Mouse (Mus musculus) midbrain, embryonic 11.5 days (tissue): ENCODE data around the gene C1qtnf3. TPM values are rescaled to one million over a fixed set of nuclear protein-coding genes. Genes with fewer than 3 reads are reported as not detected.

Experiments
- ATAC-seq: fragments of 200-750 bp; cut with Nextera tagmentation; 2 replicates; pipeline ENCODE4 v1.8.0; 2017; ENCODE audit warnings: moderate TSS enrichment, moderate library complexity; ENCODE audit not compliant: low FRiP score
- DNase-seq: peaks from one replicate; pipeline ENCODE4 v3.0.0; 2015; ENCODE audit warnings: low spot score; ENCODE audit errors: missing footprints
- H3K27ac ChIP-seq: fragments of 300-500 bp; sonication (generic); 2 replicates; pipeline ENCODE4 v1.5.1; 2014; ENCODE audit warnings: low read depth, low read length
- H3K27me3 ChIP-seq: fragments of 300-500 bp; sonication (generic); 2 replicates; pipeline ENCODE4 v1.6.1; 2014; ENCODE audit warnings: mild to moderate bottlenecking, low read length, moderate library complexity, mixed read lengths; ENCODE audit not compliant: control insufficient read depth, insufficient read depth
- H3K36me3 ChIP-seq: fragments of 300-500 bp; sonication (generic); 2 replicates; pipeline ENCODE4 v1.6.1; 2014; ENCODE audit warnings: mild to moderate bottlenecking, low read length, moderate library complexity, mixed read lengths; ENCODE audit not compliant: control insufficient read depth, insufficient read depth
- H3K4me1 ChIP-seq: fragments of 300-500 bp; sonication (generic); 2 replicates; pipeline ENCODE4 v1.6.1; 2014; ENCODE audit warnings: low read length; ENCODE audit not compliant: control insufficient read depth, insufficient read depth
- H3K4me2 ChIP-seq: fragments of 300-500 bp; sonication (generic); 2 replicates; pipeline ENCODE4 v1.6.1; 2014; ENCODE audit warnings: mild to moderate bottlenecking, moderate library complexity
- H3K4me3 ChIP-seq: fragments of 300-500 bp; sonication (generic); 2 replicates; pipeline ENCODE4 v1.5.1; 2014; ENCODE audit warnings: low read depth, low read length
- H3K9ac ChIP-seq: fragments of 300-500 bp; sonication (generic); 2 replicates; pipeline ENCODE4 v1.6.1; 2014; ENCODE audit warnings: low read length
- H3K9me3 ChIP-seq: fragments of 300-500 bp; sonication (generic); 2 replicates; pipeline ENCODE4 v1.6.1; 2016; ENCODE audit warnings: low read length; ENCODE audit not compliant: control insufficient read depth
- WGBS: fragments of 180-500 bp; shearing (Covaris S2); extraction: QIAGEN DNeasy Blood & Tissue Kit; methylation state at CpG from one replicate; pipeline ENCODE4 v1.1.7; 2014; 5-methylcytosine and 5-hydroxymethylcytosine counted together
- polyA plus RNA-seq: library from polyadenylated mRNA; unstranded; fragments of >200 nt; fragmentation: Nextera tagmentation; extraction: Ambion mirVana; gene quantifications from 2 replicates; pipeline ENCODE4 v1.2.1, GENCODE M21; 2014

The C1qtnf3 gene
- 0.97 and 1.2 TPM in 2 replicates for polyA plus RNA-seq

DNA sequence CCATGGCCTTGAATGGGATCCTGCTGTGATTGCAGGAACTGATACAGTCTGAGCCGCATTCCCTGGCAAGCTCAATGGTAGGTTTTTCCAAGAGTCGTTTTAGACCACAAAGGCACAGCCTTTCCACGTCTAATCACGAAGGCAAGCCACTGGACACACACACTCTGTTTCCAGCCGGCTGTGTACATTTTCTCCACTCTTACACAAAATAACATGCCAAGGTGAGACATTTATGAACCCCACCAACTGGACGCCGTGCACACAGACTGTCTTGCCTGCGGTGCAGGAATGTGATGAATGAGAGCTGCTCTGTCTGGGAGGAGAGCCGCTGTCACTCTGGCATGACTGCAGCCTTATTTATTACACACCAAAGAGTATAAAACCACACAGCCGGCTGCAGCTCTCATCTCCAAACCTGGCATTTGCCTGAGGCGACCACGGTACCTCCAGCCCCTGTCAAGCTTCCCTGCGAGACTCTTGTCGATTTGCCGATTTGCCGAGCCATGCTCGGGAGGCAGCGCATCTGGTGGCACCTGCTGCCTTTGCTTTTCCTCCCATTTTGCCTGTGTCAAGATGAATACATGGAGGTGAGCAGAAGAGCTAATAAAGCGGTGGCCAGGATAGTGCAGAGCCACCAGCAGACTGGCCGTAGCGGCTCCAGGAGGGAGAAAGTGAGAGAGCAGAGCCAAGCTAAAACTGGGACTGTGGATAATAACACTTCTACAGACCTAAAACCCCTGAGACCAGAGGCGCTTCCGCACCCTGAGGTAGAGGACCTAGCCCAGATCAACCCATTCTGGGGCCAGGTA is at the start of gene C1qtnf3:
TSS of gene C1qtnf3 (plus strand) at position 382 of the 809 bp plus-strand sequence.
- Histone ChIP-seq H3K9me3 (no peaks in the 10 kb centered on the region), H3K27ac (no peak within 1 kb of the TSS), H3K4me2 (no peak within 1 kb of the TSS), H3K9ac (no peak within 1 kb of the TSS), H3K4me3 (no peak within 1 kb of the TSS), H3K4me1 (no peaks in the 10 kb centered on the region), H3K36me3 (no peaks in the 10 kb centered on the region), H3K27me3 (no peaks in the 10 kb centered on the region)
- DNase-seq = no peak
- WGBS = 78% methylated on average over 23 of the region's 23 CpGs
- ATAC-seq = no peak

DNA sequence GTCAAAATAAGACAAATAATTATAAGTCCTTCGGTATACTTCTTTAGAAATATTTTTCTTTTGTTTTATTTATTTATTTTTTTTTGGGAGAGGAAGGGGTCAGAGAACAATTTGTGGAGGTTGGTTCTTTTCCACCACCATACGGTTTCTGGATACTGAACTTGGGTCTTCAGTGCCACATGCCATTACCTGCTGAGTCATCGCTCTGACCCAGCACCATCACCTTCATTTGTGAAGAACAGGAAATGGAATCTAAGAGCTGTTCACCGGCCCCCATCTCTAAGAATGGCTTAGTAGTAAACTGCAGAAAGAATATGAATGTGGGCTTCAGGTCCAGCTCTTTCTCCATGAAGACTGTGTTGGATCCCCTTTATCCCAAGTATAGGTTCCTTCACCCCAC is 49.8 kb upstream of the C1qtnf3 start:
- WGBS = 86% methylated on average over 4 of the region's 4 CpGs
- no peak overlapping the region for H3K9ac ChIP-seq
- no peak overlapping the region for H3K4me2 ChIP-seq
- no peaks in the 10 kb centered on the region for H3K27me3 ChIP-seq
- DNase-seq (no peak), ATAC-seq (no peak)
- no peaks in the 10 kb centered on the region for H3K36me3 ChIP-seq
- H3K27ac ChIP-seq = no peak overlapping the region
- no peak overlapping the region for H3K4me3 ChIP-seq
- H3K4me1 ChIP-seq = no peaks in the 10 kb centered on the region
- H3K9me3 ChIP-seq = no peaks in the 10 kb centered on the region

DNA sequence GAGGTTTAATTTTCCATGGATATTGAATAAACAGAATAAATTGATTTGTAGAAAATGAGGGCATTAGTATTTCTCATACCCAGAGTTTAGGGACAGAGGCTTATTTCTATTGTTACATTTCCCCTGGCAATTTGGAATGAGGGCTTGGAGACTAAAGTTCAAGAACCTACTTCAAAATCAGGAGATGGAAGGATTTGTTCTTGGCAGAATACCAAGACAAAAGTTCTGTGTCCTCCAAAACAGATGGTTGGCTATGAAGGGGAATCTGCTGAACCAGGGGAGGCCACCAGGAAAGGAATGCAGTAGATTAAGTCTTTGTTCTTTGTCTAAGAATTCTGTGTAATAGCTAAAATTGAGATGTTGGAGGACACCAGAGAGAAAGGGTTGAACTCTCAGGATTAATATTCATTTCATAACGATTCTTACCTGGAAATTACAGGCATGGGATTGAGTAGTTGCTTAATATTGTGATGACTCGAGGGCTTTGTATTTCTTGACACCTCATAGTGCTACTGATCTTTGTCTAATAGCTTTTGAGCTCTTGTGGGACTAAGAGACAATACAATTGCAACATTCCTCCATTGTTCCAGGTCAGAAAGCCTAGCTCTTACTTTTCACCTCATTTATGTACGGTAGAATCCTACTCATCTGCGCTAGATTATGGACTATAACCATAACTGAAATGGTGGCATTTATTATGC is 35.4 kb upstream of the C1qtnf3 start:
- Histone ChIP-seq H3K27ac (no peak overlapping the region), H3K4me1 (no peaks in the 10 kb centered on the region), H3K27me3 (no peaks in the 10 kb centered on the region), H3K4me3 (no peak overlapping the region), H3K9me3 (no peaks in the 10 kb centered on the region), H3K9ac (no peak overlapping the region), H3K36me3 (no peaks in the 10 kb centered on the region), H3K4me2 (no peak overlapping the region)
- no peak for ATAC-seq
- 84% methylated on average over 4 of the region's 4 CpGs for WGBS
- DNase-seq = no peak

DNA sequence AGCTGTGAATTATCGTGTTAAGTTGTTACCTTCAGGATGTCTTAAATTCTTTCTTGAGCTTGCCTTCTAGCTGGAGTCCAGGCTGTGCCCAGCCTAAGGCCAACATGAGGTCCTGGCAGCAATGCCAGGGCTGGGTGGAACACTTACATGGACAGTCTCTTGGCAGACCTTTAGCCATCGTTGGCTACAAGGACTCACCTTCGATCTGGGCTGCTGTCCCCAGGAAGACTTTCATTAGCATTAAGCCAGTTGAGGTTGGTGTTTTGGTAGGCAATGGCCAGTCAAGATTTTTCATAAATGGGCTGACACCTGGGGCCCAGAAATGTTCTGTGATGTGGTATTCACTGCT is 34.8 kb upstream of the C1qtnf3 start:
- no peak for DNase-seq
- H3K9me3 ChIP-seq = no peaks in the 10 kb centered on the region
- no peak overlapping the region for H3K9ac ChIP-seq
- 91% methylated on average over 3 of the region's 3 CpGs for WGBS
- no peaks in the 10 kb centered on the region for H3K36me3 ChIP-seq
- no peak overlapping the region for H3K4me3 ChIP-seq
- no peak overlapping the region for H3K4me2 ChIP-seq
- H3K27ac ChIP-seq = no peak overlapping the region
- H3K4me1 ChIP-seq = no peaks in the 10 kb centered on the region
- ATAC-seq = no peak
- no peaks in the 10 kb centered on the region for H3K27me3 ChIP-seq

DNA sequence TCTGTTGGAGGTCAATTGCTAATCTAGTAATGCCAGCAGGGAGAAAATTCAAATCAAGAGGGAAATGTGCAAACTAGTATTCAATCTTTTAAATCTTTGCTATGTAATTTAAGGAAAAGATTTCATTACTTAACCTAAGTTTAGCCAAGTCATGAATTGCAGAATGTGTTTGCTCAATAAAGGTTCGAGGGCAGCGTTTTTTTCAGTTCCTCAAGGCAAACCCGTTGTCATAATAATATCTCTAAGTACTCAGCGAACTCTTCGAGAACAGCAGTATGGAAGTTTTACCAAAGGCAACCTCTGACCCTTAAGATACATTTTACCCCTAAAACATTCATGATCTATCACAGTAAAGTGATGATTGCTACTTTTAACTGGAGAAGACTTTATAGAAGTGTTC is 31.9 kb upstream of the C1qtnf3 start:
- Histone ChIP-seq H3K9ac (no peak overlapping the region), H3K4me3 (no peak overlapping the region), H3K36me3 (no peaks in the 10 kb centered on the region), H3K4me1 (no peaks in the 10 kb centered on the region), H3K4me2 (no peak overlapping the region), H3K9me3 (no peaks in the 10 kb centered on the region), H3K27ac (no peak overlapping the region), H3K27me3 (no peaks in the 10 kb centered on the region)
- DNase-seq = no peak
- no peak for ATAC-seq
- 83% methylated on average over 5 of the region's 5 CpGs for WGBS

DNA sequence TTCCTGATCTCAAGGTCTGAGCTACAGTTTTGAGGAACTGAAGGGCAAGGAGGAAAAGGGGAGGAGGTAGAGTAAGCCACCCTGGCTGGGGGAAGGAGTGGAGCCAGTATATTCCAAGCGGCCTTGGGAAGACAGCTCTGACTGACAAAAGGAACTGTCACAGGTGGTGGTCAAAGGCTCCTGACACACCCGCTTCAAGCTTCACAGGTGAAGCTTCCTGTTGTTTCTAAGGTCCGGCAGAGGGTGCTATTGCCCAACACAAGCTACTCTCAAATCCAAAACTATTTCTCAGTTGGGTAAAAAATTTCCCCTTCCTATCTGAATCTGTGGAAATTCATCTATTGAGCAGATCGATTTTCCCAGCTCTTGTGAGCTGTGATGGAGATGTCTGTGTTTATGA is 31.1 kb upstream of the C1qtnf3 start:
- Histone ChIP-seq H3K9ac (no peak overlapping the region), H3K4me2 (no peak overlapping the region), H3K9me3 (no peaks in the 10 kb centered on the region), H3K36me3 (no peaks in the 10 kb centered on the region), H3K4me3 (no peak overlapping the region), H3K4me1 (no peaks in the 10 kb centered on the region), H3K27ac (no peak overlapping the region), H3K27me3 (no peaks in the 10 kb centered on the region)
- no peak for ATAC-seq
- peak; percentile 84 for DNase-seq
- 38% methylated on average over 4 of the region's 4 CpGs for WGBS

DNA sequence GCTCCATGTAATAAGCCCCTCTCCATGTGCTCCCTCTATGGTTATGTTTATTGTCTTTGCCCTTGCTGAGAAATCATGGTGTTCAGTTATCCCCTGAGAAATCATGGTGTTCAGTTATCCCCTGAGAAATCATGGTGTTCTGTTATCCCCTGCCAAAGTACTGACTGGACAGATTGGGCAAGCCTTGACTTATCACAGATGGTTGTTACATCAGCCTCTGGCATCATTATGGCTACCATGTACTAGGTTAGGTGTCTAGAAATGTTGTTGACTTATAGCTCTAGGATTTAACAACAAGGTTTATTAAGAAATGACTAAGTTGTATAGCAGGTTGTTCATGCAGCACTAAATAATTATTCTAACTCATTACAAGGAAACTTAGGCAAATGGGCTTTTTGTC is 30.1 kb upstream of the C1qtnf3 start:
- Histone ChIP-seq H3K27ac (no peak overlapping the region), H3K9me3 (no peaks in the 10 kb centered on the region), H3K36me3 (no peaks in the 10 kb centered on the region), H3K27me3 (no peaks in the 10 kb centered on the region), H3K4me1 (no peaks in the 10 kb centered on the region), H3K4me3 (no peak overlapping the region), H3K9ac (no peak overlapping the region), H3K4me2 (no peak overlapping the region)
- ATAC-seq (no peak), DNase-seq (no peak)

DNA sequence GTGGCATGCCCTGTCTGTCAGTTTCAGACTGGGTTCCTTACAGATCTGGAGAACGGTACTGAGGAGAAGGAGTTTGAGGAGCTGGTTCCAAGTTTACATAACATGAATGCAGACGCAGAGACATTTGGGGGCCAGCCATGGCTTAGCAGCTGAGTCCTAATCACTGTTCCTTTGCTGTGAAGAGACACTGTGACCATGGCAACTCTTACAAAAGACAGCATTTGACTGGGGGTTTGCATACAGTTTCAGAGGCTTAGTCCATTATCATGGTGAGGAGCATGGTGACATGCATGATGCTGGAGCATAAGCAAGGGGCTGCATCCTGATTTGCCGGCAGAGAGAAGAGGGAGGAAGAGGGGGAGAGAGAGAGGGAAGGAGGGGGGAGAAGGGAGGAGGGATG is 29.6 kb upstream of the C1qtnf3 start:
- DNase-seq (no peak), ATAC-seq (peak; percentile 74)
- Histone ChIP-seq H3K4me2 (no peak overlapping the region), H3K27me3 (no peaks in the 10 kb centered on the region), H3K4me3 (no peak overlapping the region), H3K36me3 (no peaks in the 10 kb centered on the region), H3K4me1 (no peaks in the 10 kb centered on the region), H3K27ac (no peak overlapping the region), H3K9me3 (no peaks in the 10 kb centered on the region), H3K9ac (no peak overlapping the region)
- WGBS = 35% methylated on average over 3 of the region's 3 CpGs

DNA sequence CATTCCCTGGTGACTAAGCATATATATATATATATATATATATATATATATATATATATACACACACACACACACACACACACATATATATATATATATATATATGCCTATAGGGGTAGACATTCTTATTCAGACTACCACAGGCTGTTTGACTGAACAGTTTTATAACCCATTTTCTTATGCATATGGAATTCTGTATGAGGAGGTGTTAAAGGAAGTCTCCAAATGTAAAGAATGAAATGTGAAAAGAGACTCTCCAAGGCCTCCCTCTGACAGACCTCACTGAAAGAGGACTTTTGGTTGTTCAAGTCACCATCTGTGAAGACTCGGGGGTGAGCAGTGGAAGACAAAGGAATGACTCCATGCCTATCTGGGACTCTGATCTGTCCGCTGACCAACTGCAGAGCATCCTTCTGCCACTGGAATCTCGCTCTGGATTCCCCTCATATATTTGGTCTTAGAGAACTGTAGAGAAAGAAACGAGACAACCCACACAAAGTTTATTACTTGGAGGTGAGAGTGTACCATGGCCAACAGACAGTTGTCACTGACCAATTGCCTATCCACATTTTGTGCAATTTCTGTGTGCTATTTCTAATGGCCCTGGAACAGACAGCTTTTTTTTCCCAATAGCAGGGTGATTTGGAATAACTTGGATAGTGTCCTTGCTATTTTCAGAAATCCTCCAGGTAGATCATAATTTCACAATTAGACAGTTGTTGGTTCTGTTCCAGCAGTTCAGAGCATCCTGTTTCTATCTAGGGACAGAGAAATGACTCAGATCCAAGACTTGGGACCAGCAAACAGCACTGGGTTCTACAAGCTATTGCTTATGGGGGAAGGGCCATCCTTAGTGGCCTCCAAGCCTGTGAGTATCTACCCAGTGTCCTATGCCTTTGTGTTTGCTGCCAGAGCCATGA is 28.8 kb upstream of the C1qtnf3 start:
- Histone ChIP-seq H3K4me3 (no peak overlapping the region), H3K27me3 (no peaks in the 10 kb centered on the region), H3K4me1 (no peaks in the 10 kb centered on the region), H3K36me3 (no peaks in the 10 kb centered on the region), H3K4me2 (no peak overlapping the region), H3K27ac (no peak overlapping the region), H3K9me3 (no peaks in the 10 kb centered on the region), H3K9ac (no peak overlapping the region)
- no peak for ATAC-seq
- WGBS = 70% methylated on average over 4 of the region's 4 CpGs
- no peak for DNase-seq
